Mouse (Mus musculus) Patski (cell line): ENCODE measurements at regions not wholly inside any gene's neighbourhood (a gene's known extent, or its start where the extent isn't known, plus 50 kb on each side); places are given as distances from the start of the nearest gene placed in this dataset.
A peak's percentile ranks its signal among the peaks of the same experiment; 100 is the strongest.

ENCODE experiments used
- ATAC-seq: fragments of 100-300 bp; one replicate; pipeline ENCODE4 v1.8.0; 2021
- CTCF ChIA-PET: fragments of 350-600 bp; sonication (Branson Sonifier 250); formaldehyde crosslinking; loops from one replicate; lab custom pipeline; 2022; ENCODE audit warnings: inconsistent platforms; lab: Charles Lee
- POLR2A ChIA-PET: fragments of 350-600 bp; sonication (Branson Sonifier 250); formaldehyde crosslinking; loops from one replicate; lab custom pipeline; 2022; ENCODE audit warnings: antibody characterized with exemption, inconsistent platforms; lab: Charles Lee
- DNase-seq: peaks from one replicate; pipeline ENCODE4 v3.0.0-alpha.2; 2011; ENCODE audit warnings: low read depth, low spot score
- H3K27me3 ChIP-seq: fragments of 371-371 bp; one replicate; pipeline ENCODE4 v1.5.1; 2021
- CTCF ChIP-seq: fragments of 100-300 bp; IDR thresholded peaks from one replicate; pipeline ENCODE4 v1.5.1; 2021
- in situ Hi-C: fragments of 300-500 bp; cut with MboI; formaldehyde crosslinking; loops from 3 replicates; pipeline ENCODE4 v1.11.1; 2018; ENCODE audit warnings: low pct_unique_long_range_greater_than_20kb, mixed read lengths

DNA sequence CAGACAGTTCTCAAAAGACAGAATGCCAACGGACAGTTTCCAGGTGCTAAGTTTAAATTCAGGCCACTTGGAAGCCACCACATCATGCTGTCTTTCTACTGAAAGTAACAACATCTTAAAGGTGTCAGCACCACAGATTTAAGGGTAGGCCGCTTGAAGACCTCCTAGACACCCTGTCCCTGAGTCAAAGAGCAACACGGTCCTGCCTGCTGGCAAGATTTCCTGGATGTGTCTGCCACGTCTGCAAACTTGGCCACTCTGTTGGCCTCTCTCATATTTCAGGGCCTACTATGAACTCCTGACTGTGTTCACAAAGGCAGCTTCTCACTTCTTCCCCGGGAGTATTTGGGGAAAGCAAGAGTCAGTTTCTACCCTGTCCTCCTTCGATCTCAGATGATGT, 194.7 kb upstream of the Esrrg start:
- CTCF ChIA-PET = no interaction called here
- no peak for TF ChIP-seq CTCF
- DNase-seq (no peak), ATAC-seq (no peak)
- in situ Hi-C loops = no loop called here
- no peaks in the 10 kb centered on the region for H3K27me3 ChIP-seq
- POLR2A ChIA-PET = no interaction called here

GRCm38 (mm10) chr1:187418186-187419140, 190.1 kb upstream of the Esrrg start:
- ChIA-PET CTCF (interaction anchor here (0.5 kb wide), 1 partner anchor 52 kb away, joined by 3 read pairs; no protein-coding TSS in a partner anchor), POLR2A (no interaction called here)
- ATAC-seq = no peak
- no peak for DNase-seq
- TF ChIP-seq CTCF = no peak
- no peaks in the 10 kb centered on the region for H3K27me3 ChIP-seq
- in situ Hi-C loops = no loop called here

GRCm38 (mm10) chr1:187428536-187429215, 179.9 kb upstream of the Esrrg start:
- no peak for TF ChIP-seq CTCF
- no peaks in the 10 kb centered on the region for H3K27me3 ChIP-seq
- ChIA-PET CTCF (interaction anchor here (1.1 kb wide), 1 partner anchor 20 kb away, joined by 3 read pairs; no protein-coding TSS in a partner anchor), POLR2A (no interaction called here)
- ATAC-seq (peak; percentile 84), DNase-seq (peak; percentile 73)
- in situ Hi-C loops = no loop called here

- H3K27me3 ChIP-seq = no peaks in the 10 kb centered on the region
- in situ Hi-C loops = loop anchor here (10.0 kb wide), 1 partner anchor 609 kb away; no protein-coding TSS in a partner anchor
- CTCF ChIA-PET = interaction anchor here (1.0 to 1.4 kb wide), 3 partner anchors 14 to 78 kb away, joined by 3 to 4 read pairs (median 3); no protein-coding TSS in a partner anchor
- TF ChIP-seq CTCF = no peak
- ATAC-seq (no peak), DNase-seq (no peak)
- POLR2A ChIA-PET = no interaction called here
Observed at GRCm38 (mm10) chr1:187433716-187434634, 174.6 kb upstream of the Esrrg start.

DNA sequence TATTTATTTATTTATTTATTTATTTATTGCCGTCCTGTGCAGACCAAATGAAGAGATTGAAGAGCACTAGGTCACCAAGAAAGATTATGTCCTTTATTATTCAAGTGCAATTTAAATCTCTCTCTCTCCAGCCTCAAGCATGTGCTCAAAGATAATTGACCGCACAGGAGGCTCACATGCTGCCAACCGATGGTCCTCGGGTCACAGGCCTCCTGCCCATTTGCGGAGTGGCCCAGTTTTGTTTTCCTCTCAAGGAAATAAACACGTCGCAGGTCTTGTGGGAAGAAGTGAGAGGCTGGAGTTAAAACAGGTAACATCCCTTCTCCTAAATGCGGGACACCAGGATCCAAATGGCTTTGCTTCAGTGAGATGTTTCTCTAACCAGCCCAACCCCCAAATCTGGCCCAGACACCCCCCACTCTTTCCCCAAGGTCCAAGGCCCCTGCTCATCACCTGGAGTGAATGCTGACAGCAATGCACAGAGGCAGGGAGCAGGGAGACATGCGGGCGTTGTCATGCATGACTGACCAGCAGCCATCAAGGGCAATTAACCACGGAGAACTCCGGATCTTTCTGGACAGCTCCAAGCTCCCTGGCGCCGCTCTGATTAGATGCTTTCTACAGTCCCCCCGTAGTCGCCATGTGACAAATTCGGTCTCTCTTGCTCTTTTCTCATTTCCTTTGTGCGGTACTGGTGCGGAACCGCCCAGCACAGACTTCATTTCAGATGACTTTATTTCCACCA, 169.2 kb upstream of the Esrrg start:
- in situ Hi-C loops = loop anchor here (10.0 kb wide), 1 partner anchor 615 kb away; no protein-coding TSS in a partner anchor
- TF ChIP-seq CTCF = no peak
- H3K27me3 ChIP-seq = no peaks in the 10 kb centered on the region
- ChIA-PET POLR2A (no interaction called here), CTCF (interaction anchor here (1.1 kb wide), 1 partner anchor 8 kb away, joined by 3 read pairs; no protein-coding TSS in a partner anchor)
- no peak for DNase-seq
- no peak for ATAC-seq

DNA sequence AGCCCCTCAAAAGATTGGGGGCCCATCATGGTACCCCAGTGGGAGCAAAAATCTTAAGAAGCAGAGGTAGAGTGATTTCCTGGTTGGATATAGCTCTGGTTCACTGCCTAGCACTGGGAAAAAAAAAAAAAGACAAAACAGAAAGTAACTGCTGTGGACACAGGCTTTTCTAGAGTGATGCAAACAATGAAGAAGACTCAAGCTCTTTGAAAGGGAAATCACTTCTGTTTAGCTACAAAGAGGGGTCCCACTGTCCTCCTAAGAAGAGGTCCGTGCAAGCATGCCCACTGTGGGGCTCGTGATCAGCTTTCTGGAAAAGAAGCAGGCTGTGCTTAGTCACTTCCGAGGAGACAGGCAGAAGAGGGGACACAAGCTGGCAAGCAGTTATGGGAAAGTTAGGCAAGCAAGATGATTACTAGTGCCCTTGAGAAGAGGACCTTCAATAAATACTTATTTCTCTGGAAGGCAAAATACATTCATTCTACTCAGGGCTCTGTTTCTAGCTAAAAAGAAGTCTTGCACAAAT, 166.9 kb upstream of the Esrrg start:
- POLR2A ChIA-PET = interaction anchor here (0.6 kb wide), 1 partner anchor 205 kb away, joined by 3 read pairs; no protein-coding TSS in a partner anchor
- DNase-seq (no peak), ATAC-seq (no peak)
- CTCF ChIA-PET = no interaction called here
- in situ Hi-C loops = no loop called here
- TF ChIP-seq CTCF = no peak
- H3K27me3 ChIP-seq = no peaks in the 10 kb centered on the region

- ATAC-seq = no peak
- ChIA-PET POLR2A (interaction anchor here (0.6 kb wide), 1 partner anchor 145 kb away, joined by 4 read pairs; no protein-coding TSS in a partner anchor), CTCF (interaction anchor here (0.8 kb wide), 1 partner anchor 9 kb away, joined by 4 read pairs; no protein-coding TSS in a partner anchor)
- in situ Hi-C loops = no loop called here
- TF ChIP-seq CTCF = no peak
- DNase-seq = no peak
- H3K27me3 ChIP-seq = no peaks in the 10 kb centered on the region
Observed at GRCm38 (mm10) chr1:187446511-187446910, 162.1 kb upstream of the Esrrg start.

DNA sequence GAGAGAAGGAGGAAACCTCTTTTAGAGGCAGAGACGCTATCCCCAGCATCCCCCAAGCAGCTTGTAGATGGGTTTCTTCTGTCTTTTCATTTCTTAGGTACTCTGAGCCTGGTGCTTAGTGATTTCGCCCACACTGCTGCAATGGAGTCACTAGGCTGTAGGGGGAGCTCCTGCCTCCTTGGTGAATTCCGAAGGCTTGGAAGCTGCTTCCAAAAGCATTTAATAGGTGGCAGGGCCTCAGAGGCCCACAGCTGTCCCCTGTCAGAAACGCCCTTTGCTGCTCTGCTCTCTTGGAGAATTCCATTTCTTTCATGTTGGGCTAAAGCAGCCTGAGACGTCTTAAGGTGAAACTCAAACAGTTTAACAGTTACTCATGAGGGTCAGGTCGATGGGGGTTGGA, 160.4 kb upstream of the Esrrg start:
- peak; percentile 94 for TF ChIP-seq CTCF
- no peaks in the 10 kb centered on the region for H3K27me3 ChIP-seq
- in situ Hi-C loops = no loop called here
- ChIA-PET POLR2A (no interaction called here), CTCF (interaction anchor here (0.7 to 2.3 kb wide), 10 partner anchors 10 to 526 kb away, joined by 3 to 13 read pairs (median 4); no protein-coding TSS in a partner anchor)
- peak; percentile 73 for ATAC-seq
- no peak for DNase-seq

GRCm38 (mm10) chr1:187450106-187450505, 158.5 kb upstream of the Esrrg start:
- TF ChIP-seq CTCF = no peak
- POLR2A ChIA-PET = no interaction called here
- in situ Hi-C loops = loop anchor here (5.0 to 10.0 kb wide), 2 partner anchors 315 to 527 kb away; no protein-coding TSS in a partner anchor
- no peak for DNase-seq
- CTCF ChIA-PET = interaction anchor here (0.5 to 1.6 kb wide), 2 partner anchors 15 to 45 kb away, joined by 3 to 4 read pairs; no protein-coding TSS in a partner anchor
- no peak for ATAC-seq
- H3K27me3 ChIP-seq = no peaks in the 10 kb centered on the region
